Mouse (Mus musculus): ENCODE data around the gene Zc2hc1c. TPM values are rescaled to one million over a fixed set of nuclear protein-coding genes. Genes with fewer than 3 reads are reported as not detected.

The Zc2hc1c gene
- polyA plus RNA-seq, 1 experiment from 2014 or later = 2.5 TPM

DNA sequence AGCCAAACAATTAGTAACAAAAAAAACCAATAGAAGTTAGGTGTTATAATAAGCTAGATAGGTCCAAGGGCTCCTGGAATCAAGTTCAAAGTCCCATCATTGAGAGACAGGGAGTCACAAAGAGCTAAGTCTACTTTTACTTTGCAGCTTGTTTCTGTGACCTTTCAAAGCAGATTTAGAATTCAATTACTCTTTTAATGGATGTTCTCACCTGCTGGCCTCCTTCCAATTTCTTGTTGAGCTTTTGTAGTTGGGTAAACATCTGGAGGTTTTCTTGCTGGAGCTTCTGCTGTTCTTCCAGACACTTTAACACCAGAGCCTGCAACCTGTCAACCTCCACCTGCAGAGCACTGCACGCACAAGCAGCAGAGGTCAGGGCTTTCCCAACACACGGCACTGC, 14.9 kb downstream of the Zc2hc1c start:
- Histone ChIP-seq H3K27ac (ENCODE audit: low read length) (no peak overlapping the region), H3K27me3 (ENCODE audit: control insufficient read depth, insufficient read depth, low read depth, low read length) (no peaks in the 10 kb centered on the region), H3K9ac (ENCODE audit: low read length) (no peak overlapping the region), H3K9me3 (ENCODE audit: control insufficient read depth, low read length) (no peaks in the 10 kb centered on the region), H3K4me1 (replicated peaks; ENCODE audit: control insufficient read depth, insufficient read depth, low read length) (peaks cover 10% of the 10 kb centered on the region; the same call in 1 of the 2 replicates), H3K36me3 (ENCODE audit: control insufficient read depth, insufficient read depth, low read length) (peaks cover 58% of the 10 kb centered on the region), H3K4me3 (ENCODE audit: low read length) (no peak overlapping the region), H3K4me2 (ENCODE audit: low read depth, low read length) (no peak overlapping the region)
- 65% methylated on average over 2 of the region's 2 CpGs for WGBS
- ATAC-seq (ENCODE audit: low read depth) = no peak

DNA sequence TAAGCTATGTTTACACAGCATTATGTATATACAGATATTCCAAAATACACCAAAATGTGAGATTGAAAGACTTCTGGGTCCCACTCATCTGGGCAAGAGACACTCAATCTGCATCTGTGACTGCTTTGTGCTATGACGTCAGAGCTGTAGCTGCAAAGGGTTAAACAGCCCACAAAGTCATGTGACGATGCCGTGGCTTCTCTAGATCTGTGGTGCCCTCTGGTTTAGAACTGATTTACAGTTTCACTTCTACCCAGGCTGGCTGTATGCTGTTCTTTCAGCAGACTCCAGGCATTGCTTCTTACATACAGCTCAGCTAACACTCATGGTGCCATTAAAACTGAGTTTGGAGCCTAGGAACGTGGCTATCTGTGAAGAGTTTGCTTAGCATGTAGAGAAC, 16.3 kb downstream of the Zc2hc1c start:
- ATAC-seq (ENCODE audit: low read depth) = no peak
- no peak overlapping the region for H3K4me3 ChIP-seq (ENCODE audit: low read length)
- no peak overlapping the region for H3K9ac ChIP-seq (ENCODE audit: low read length)
- peaks cover 6% of the 10 kb centered on the region; the same call in 1 of the 2 replicates for H3K4me1 ChIP-seq (replicated peaks; ENCODE audit: control insufficient read depth, insufficient read depth, low read length)
- H3K36me3 ChIP-seq (ENCODE audit: control insufficient read depth, insufficient read depth, low read length) = peaks cover 69% of the 10 kb centered on the region
- no peak overlapping the region for H3K27ac ChIP-seq (ENCODE audit: low read length)
- no peaks in the 10 kb centered on the region for H3K9me3 ChIP-seq (ENCODE audit: control insufficient read depth, low read length)
- 64% methylated on average over 4 of the region's 4 CpGs for WGBS
- no peak overlapping the region for H3K4me2 ChIP-seq (ENCODE audit: low read depth, low read length)
- H3K27me3 ChIP-seq (ENCODE audit: control insufficient read depth, insufficient read depth, low read depth, low read length) = no peaks in the 10 kb centered on the region

GRCm38 (mm10) chr12:85305247-85305892, 17.0 kb downstream of the Zc2hc1c start:
- H3K9ac ChIP-seq (ENCODE audit: low read length) = no peak overlapping the region
- H3K36me3 ChIP-seq (ENCODE audit: control insufficient read depth, insufficient read depth, low read length) = peaks cover 75% of the 10 kb centered on the region
- WGBS = 41% methylated on average over 16 of the region's 16 CpGs
- no peak overlapping the region for H3K4me3 ChIP-seq (ENCODE audit: low read length)
- no peaks in the 10 kb centered on the region for H3K9me3 ChIP-seq (ENCODE audit: control insufficient read depth, low read length)
- H3K27ac ChIP-seq (ENCODE audit: low read length) = peak overlapping the region; percentile 36; the same call in 1 of the 2 replicates
- H3K4me2 ChIP-seq (ENCODE audit: low read depth, low read length) = no peak overlapping the region
- peak; percentile 81 for ATAC-seq (ENCODE audit: low read depth)
- no peaks in the 10 kb centered on the region for H3K27me3 ChIP-seq (ENCODE audit: control insufficient read depth, insufficient read depth, low read depth, low read length)
- H3K4me1 ChIP-seq (replicated peaks; ENCODE audit: control insufficient read depth, insufficient read depth, low read length) = peaks cover 3% of the 10 kb centered on the region; the same call in 1 of the 2 replicates

GRCm38 (mm10) chr12:85308651-85309050, 20.3 kb downstream of the Zc2hc1c start:
- Histone ChIP-seq H3K4me3 (ENCODE audit: low read length) (no peak overlapping the region), H3K4me2 (ENCODE audit: low read depth, low read length) (no peak overlapping the region), H3K27ac (ENCODE audit: low read length) (no peak overlapping the region), H3K27me3 (ENCODE audit: control insufficient read depth, insufficient read depth, low read depth, low read length) (no peaks in the 10 kb centered on the region), H3K36me3 (ENCODE audit: control insufficient read depth, insufficient read depth, low read length) (peaks cover 64% of the 10 kb centered on the region), H3K9ac (ENCODE audit: low read length) (no peak overlapping the region), H3K9me3 (ENCODE audit: control insufficient read depth, low read length) (no peaks in the 10 kb centered on the region), H3K4me1 (replicated peaks; ENCODE audit: control insufficient read depth, insufficient read depth, low read length) (peaks cover 3% of the 10 kb centered on the region; the same call in 1 of the 2 replicates)
- WGBS = 86% methylated on average over 3 of the region's 3 CpGs
- no peak for ATAC-seq (ENCODE audit: low read depth)

- H3K9ac ChIP-seq (ENCODE audit: low read length) = no peak overlapping the region
- H3K36me3 ChIP-seq (ENCODE audit: control insufficient read depth, insufficient read depth, low read length) = peaks cover 45% of the 10 kb centered on the region
- no peak overlapping the region for H3K4me2 ChIP-seq (ENCODE audit: low read depth, low read length)
- WGBS = 81% methylated on average over 7 of the region's 7 CpGs
- no peaks in the 10 kb centered on the region for H3K9me3 ChIP-seq (ENCODE audit: control insufficient read depth, low read length)
- no peaks in the 10 kb centered on the region for H3K4me1 ChIP-seq (replicated peaks; ENCODE audit: control insufficient read depth, insufficient read depth, low read length)
- H3K4me3 ChIP-seq (ENCODE audit: low read length) = no peak overlapping the region
- H3K27ac ChIP-seq (ENCODE audit: low read length) = no peak overlapping the region
- ATAC-seq (ENCODE audit: low read depth) = no peak
- H3K27me3 ChIP-seq (ENCODE audit: control insufficient read depth, insufficient read depth, low read depth, low read length) = no peaks in the 10 kb centered on the region
Measured at GRCm38 (mm10) chr12:85330153-85330552, 41.8 kb downstream of the Zc2hc1c start.

GRCm38 (mm10) chr12:85337567-85338311, 49.3 kb downstream of the Zc2hc1c start:
- H3K9me3 ChIP-seq (ENCODE audit: control insufficient read depth, low read length) = no peaks in the 10 kb centered on the region
- 74% methylated on average over 6 of the region's 6 CpGs for WGBS
- no peak overlapping the region for H3K27ac ChIP-seq (ENCODE audit: low read length)
- H3K36me3 ChIP-seq (ENCODE audit: control insufficient read depth, insufficient read depth, low read length) = peaks cover 18% of the 10 kb centered on the region
- H3K4me2 ChIP-seq (ENCODE audit: low read depth, low read length) = peak overlapping the region; percentile 73
- no peaks in the 10 kb centered on the region for H3K27me3 ChIP-seq (ENCODE audit: control insufficient read depth, insufficient read depth, low read depth, low read length)
- peaks cover 15% of the 10 kb centered on the region; the same call in 1 of the 2 replicates for H3K4me1 ChIP-seq (replicated peaks; ENCODE audit: control insufficient read depth, insufficient read depth, low read length)
- H3K9ac ChIP-seq (ENCODE audit: low read length) = no peak overlapping the region
- no peak for ATAC-seq (ENCODE audit: low read depth)
- peak overlapping the region; percentile 98 for H3K4me3 ChIP-seq (ENCODE audit: low read length)

- peak overlapping the region; percentile 89 for H3K27ac ChIP-seq (ENCODE audit: low read length)
- WGBS = 0% methylated on average over 33 of the region's 42 CpGs
- H3K4me2 ChIP-seq (ENCODE audit: low read depth, low read length) = peak overlapping the region; percentile 73
- H3K4me3 ChIP-seq (ENCODE audit: low read length) = peak overlapping the region; percentile 98
- peaks cover 15% of the 10 kb centered on the region; the same call in 1 of the 2 replicates for H3K4me1 ChIP-seq (replicated peaks; ENCODE audit: control insufficient read depth, insufficient read depth, low read length)
- peaks cover 17% of the 10 kb centered on the region for H3K36me3 ChIP-seq (ENCODE audit: control insufficient read depth, insufficient read depth, low read length)
- peak overlapping the region; percentile 99 for H3K9ac ChIP-seq (ENCODE audit: low read length)
- ATAC-seq (ENCODE audit: low read depth) = peak; percentile 63
- no peaks in the 10 kb centered on the region for H3K9me3 ChIP-seq (ENCODE audit: control insufficient read depth, low read length)
- H3K27me3 ChIP-seq (ENCODE audit: control insufficient read depth, insufficient read depth, low read depth, low read length) = no peaks in the 10 kb centered on the region
Measured at GRCm38 (mm10) chr12:85338815-85339214, 50.4 kb downstream of the Zc2hc1c start.

DNA sequence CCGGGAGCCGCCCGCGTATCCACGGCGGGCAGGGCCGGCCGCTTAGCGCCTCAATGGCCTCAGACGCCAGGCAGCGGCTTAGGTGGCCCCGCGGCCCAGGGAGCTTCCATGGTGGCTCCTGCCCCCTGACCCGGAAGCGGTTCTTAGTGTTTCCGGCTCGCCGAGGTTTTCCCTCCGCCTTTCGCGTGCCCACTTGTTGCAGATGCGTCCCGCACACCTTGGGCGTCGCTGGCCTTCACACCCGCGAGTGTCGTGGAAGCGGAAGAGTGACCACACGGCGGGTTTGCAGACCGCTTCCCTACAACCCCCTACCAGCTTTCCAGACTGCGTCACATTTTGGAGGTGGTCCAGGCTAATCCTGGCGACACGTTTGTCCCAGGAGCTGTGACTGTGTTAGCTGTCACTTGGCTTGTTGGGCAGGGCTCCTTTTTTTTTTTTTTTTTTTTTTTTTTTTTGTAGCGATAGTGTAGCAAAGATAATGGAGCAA, 50.9 kb downstream of the Zc2hc1c start, which contains the start of gene Nek9:
TSS of gene Nek9 (minus strand) at position 120 of the 487 bp plus-strand sequence.
- peaks cover 13% of the 10 kb centered on the region for H3K36me3 ChIP-seq (ENCODE audit: control insufficient read depth, insufficient read depth, low read length)
- H3K27me3 ChIP-seq (ENCODE audit: control insufficient read depth, insufficient read depth, low read depth, low read length) = no peaks in the 10 kb centered on the region
- no peaks in the 10 kb centered on the region for H3K9me3 ChIP-seq (ENCODE audit: control insufficient read depth, low read length)
- peak; percentile 92 for ATAC-seq (ENCODE audit: low read depth)
- WGBS = under 1% methylated on average over 36 of the region's 36 CpGs
- H3K27ac ChIP-seq (ENCODE audit: low read length) = peak within 1 kb of the TSS; percentile 89
- peak within 1 kb of the TSS; percentile 98 for H3K4me3 ChIP-seq (ENCODE audit: low read length)
- peak within 1 kb of the TSS; percentile 99 for H3K9ac ChIP-seq (ENCODE audit: low read length)
- peaks cover 15% of the 10 kb centered on the region; the same call in 1 of the 2 replicates for H3K4me1 ChIP-seq (replicated peaks; ENCODE audit: control insufficient read depth, insufficient read depth, low read length)
- H3K4me2 ChIP-seq (ENCODE audit: low read depth, low read length) = peak within 1 kb of the TSS; percentile 73

DNA sequence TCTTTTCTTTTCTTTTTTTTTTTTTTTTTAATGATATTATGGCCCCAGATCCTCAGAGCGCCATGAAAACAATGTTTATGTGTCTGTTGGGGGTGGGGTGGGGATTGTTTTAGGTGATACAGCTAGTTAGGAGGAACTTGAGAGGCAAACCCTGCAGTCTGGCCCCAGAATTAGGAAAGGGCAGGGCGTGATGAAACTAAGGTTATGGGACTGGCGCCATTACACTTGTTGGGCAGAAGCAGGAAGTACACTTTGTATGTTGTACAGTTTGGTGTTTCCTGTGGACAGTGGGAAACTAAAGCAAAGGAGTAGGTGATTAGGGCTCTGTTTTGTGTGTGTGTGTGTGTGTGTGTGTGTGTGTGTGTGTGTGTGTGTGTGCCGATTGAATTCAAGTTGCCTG, 51.6 kb downstream of the Zc2hc1c start:
- H3K9me3 ChIP-seq (ENCODE audit: control insufficient read depth, low read length) = no peaks in the 10 kb centered on the region
- no peak for ATAC-seq (ENCODE audit: low read depth)
- peak overlapping the region; percentile 21; the same call in 1 of the 2 replicates for H3K27ac ChIP-seq (ENCODE audit: low read length)
- H3K27me3 ChIP-seq (ENCODE audit: control insufficient read depth, insufficient read depth, low read depth, low read length) = no peaks in the 10 kb centered on the region
- peak overlapping the region; percentile 73 for H3K4me2 ChIP-seq (ENCODE audit: low read depth, low read length)
- H3K36me3 ChIP-seq (ENCODE audit: control insufficient read depth, insufficient read depth, low read length) = peaks cover 8% of the 10 kb centered on the region
- H3K4me1 ChIP-seq (replicated peaks; ENCODE audit: control insufficient read depth, insufficient read depth, low read length) = peaks cover 15% of the 10 kb centered on the region; the same call in 1 of the 2 replicates
- H3K4me3 ChIP-seq (ENCODE audit: low read length) = peak overlapping the region; percentile 98
- 44% methylated on average over 4 of the region's 4 CpGs for WGBS
- no peak overlapping the region for H3K9ac ChIP-seq (ENCODE audit: low read length)
